Mouse (Mus musculus) kidney, adult 2 months (tissue): ENCODE data around the gene C1qtnf4.

Experiments used
- CTCF ChIP-seq: fragments of 200-500 bp; conservative IDR thresholded peaks from 2 replicates; pipeline ENCODE4 v1.5.1; 2011; ENCODE audit warnings: low read depth, mild to moderate bottlenecking, control low read depth, low read length, moderate library complexity, mixed read lengths; ENCODE audit not compliant: insufficient read depth, insufficient read length
- POLR2A ChIP-seq: fragments of 200-500 bp; IDR thresholded peaks from one replicate; pipeline ENCODE4 v1.6.1; 2011; ENCODE audit warnings: low read depth, low read length, control low read depth

DNA sequence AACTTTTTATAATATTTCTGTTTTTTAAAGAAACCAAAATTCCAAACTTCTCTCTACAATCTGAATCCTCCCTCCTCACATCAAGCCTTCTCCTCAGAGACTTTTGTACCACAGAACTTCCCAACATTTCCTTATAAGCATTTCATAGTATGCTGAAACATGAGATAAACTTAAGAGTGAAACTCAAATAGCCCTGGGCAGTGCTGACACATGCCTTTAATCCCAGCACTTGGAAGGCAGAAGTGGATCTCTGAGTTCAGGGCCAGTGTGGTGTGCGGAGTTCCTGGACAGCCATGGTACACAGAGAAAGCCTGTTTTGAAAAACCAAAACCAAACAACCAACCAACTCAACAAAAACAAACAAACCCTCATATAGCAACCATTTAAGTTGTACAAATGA is 35.5 kb downstream of the C1qtnf4 start:
- TF ChIP-seq CTCF (no peak), POLR2A (no peak)
